ENCODE assay signal across 11 mouse cellular contexts in the genomic region with DNA sequence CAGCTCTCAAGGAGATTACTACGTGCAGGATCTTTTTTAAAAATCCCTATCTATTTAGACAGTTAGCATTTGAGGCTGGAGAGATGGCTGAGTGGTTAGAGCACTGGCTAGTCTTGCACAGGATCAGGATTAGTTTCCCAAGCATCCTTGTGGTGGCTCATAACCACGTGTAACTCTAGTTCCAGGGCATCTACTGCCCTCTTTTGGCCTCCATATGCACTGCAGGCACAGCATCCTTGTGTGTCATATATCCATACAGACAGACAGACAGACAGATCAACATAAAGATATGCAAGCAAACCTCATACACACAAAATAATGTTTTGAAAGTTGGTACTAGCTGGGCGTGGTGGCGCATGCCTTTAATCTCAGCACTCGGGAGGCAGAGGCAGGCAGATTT. TPM values are rescaled to one million over a fixed set of nuclear protein-coding genes. Genes with fewer than 3 reads are reported as not detected.
DNase-seq lines count a peak whose midpoint lies in the region; ATAC-seq and TF ChIP-seq lines count a peak whose summit lies in the region.
"Had no signal": no experiment of that assay in that cellular context is flagged by ENCODE, and none has a peak within 500 bp of the region (broad histone marks: within the 10 kb centered on the region; RNA-seq: fewer than 3 reads in every experiment).

No protein-coding gene starts in this region.

- H3K4me1 ChIP-seq in kidney, postnatal 0 days (replicated peaks; ENCODE audit: insufficient read depth, low read length) = no peaks in the 10 kb centered on the region
- peaks cover 7% of the 10 kb centered on the region; the same call in 1 of the 2 replicates for H3K4me1 ChIP-seq in E14TG2a.4 (replicated peaks; ENCODE audit: low read depth, low read length)

- H3K9me3 ChIP-seq in kidney, postnatal 0 days (replicated peaks; ENCODE audit: low read length) = no peaks in the 10 kb centered on the region
- 0 out of 2 replicates have a peak, but pooled peaks cover 3% of the 10 kb centered on the region for H3K9me3 ChIP-seq in E14TG2a.4 (ENCODE audit: low read length)

- no peaks in the 10 kb centered on the region for H3K36me3 ChIP-seq in kidney, postnatal 0 days (ENCODE audit: insufficient read depth, low read length)
- no peaks in the 10 kb centered on the region for H3K36me3 ChIP-seq in E14TG2a.4 (ENCODE audit: insufficient read depth, low read length)
- H3K36me3 ChIP-seq in splenic B cell, adult 2 months (ENCODE audit: control insufficient read depth, insufficient read depth, low read length, poor library complexity, severe bottlenecking) = no peaks in the 10 kb centered on the region

- peak; percentile 29; the same call in 1 of the 2 replicates for TF ChIP-seq CTCF in kidney, postnatal 0 days (IDR thresholded peaks at IDR 0.05; ENCODE audit: low read depth)
- TF ChIP-seq CTCF in E14TG2a.4 (conservative IDR thresholded peaks at IDR 0.05; ENCODE audit: low read length) = peak; percentile 91

- ATAC-seq in kidney, postnatal 0 days (replicated peaks; ENCODE audit: low FRiP score, low read depth) = no peak
- ATAC-seq: forebrain, embryonic 14.5 days; hindbrain, embryonic 16.5 days had no signal

- H3K27me3 ChIP-seq in kidney, postnatal 0 days (ENCODE audit: insufficient read depth, low read length) = no peaks in the 10 kb centered on the region
- peaks cover 13% of the 10 kb centered on the region; the same call in 1 of the 2 replicates for H3K27me3 ChIP-seq in E14TG2a.4 (ENCODE audit: insufficient read depth, low read length)
- H3K27me3 ChIP-seq in splenic B cell, adult 2 months (ENCODE audit: control insufficient read depth, insufficient read depth, low read length, poor library complexity, severe bottlenecking) = no peaks in the 10 kb centered on the region

- no peak for DNase-seq in kidney, postnatal 0 days (ENCODE audit: low spot score)
- no peak for DNase-seq in kidney, postnatal 4 days
- peak; percentile 21 for DNase-seq in MEL-GATA-1-ER (ENCODE audit: extremely low read depth, low read depth)
- peak; percentile 5 for DNase-seq in splenic B cell, adult 2 months (ENCODE audit: low read depth, low spot score)
- DNase-seq in T-cell, adult 2 months (ENCODE audit: low spot score) = no peak
- no peak for DNase-seq in heart, postnatal 4 days
- DNase-seq: kidney, postnatal 25 days; lung, postnatal 4 days had no signal

- H3K4me2 ChIP-seq in kidney, postnatal 0 days (ENCODE audit: low read length) = no peak overlapping the region

- no peak overlapping the region for H3K4me3 ChIP-seq in kidney, postnatal 0 days (replicated peaks; ENCODE audit: low read depth, low read length)
- no peak overlapping the region for H3K4me3 ChIP-seq in E14TG2a.4 (replicated peaks; ENCODE audit: low read length)

- H3K27ac ChIP-seq in kidney, postnatal 0 days = no peak overlapping the region

- H3K9ac ChIP-seq in kidney, postnatal 0 days (ENCODE audit: low read depth, low read length) = no peak overlapping the region

- 88% methylated on average over 5 of the region's 5 CpGs for whole genome bisulfite sequencing in kidney, postnatal 0 days

RNA-seq across cellular contexts. Expression of gene Zfp280d, which starts 53.3 kb away (rescaled TPM):
- 25.3 TPM in 2 replicates for polyA plus RNA-seq in kidney, postnatal 0 days (2015; fragmentation: Nextera tagmentation; extraction: Ambion mirVana)
- 10 to 100 TPM; 38.3 to 38.7 TPM for total RNA-seq in heart, postnatal 4 days (2021)

Comparison
In these comparisons a context has a peak if more than half of its experiments do, and no peak if none do; other contexts are left out.
1. DNase-seq: peak in MEL-GATA-1-ER (single experiment) and splenic B cell, adult 2 months (single experiment); none in kidney, postnatal 0 days (single experiment), kidney, postnatal 4 days (0 of 2), T-cell, adult 2 months (single experiment) and heart, postnatal 4 days (single experiment).